Mouse (Mus musculus): ENCODE measurements around the gene Clcn5.

The Clcn5 gene

DNA sequence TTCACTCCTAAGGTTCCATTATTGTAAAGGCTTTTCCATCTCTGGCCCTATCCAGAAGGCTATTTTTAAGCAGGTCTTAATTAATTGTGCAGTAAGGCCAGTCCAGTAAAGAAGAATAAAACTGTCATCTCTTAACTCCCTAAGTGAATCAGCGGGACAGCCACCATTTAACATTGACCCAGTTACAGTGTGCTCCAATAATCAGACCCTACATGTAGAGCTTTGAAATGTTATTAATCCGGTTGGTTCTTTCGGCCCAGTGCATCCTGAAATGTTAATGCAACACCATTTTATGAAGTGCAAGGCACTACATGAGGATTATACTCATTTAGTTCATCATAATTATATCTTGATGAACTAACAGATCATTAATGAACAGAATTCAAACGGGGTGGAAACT, 128.3 kb downstream of the Clcn5 start:
- in situ Hi-C loops (cut with MboI, MseI) = no loop called here

DNA sequence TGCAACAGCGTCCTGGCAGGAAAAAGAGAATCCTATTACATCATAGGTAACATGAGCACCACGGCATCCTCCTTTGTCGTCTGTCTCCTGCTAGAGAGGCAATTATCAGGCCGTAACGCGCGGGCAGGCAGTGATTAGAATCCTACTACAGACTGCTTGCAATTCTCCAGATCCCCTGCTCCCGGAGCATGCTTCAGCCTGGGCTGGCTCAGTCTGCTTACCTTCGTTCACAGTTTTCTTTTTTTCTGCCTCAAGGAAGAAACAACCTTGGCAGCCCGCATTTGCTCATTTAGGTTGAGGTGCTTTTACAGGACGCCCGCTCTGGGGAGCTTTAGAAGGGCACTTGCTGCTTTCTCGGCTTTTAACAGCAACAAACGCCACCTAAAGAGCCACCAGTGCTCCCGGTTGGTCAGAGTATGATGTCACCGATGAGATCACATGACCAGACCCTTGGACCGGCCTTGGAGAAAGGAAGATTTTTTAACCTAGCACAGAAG, 130.8 kb downstream of the Clcn5 start:
- in situ Hi-C loops (cut with MboI, MseI) = no loop called here

DNA sequence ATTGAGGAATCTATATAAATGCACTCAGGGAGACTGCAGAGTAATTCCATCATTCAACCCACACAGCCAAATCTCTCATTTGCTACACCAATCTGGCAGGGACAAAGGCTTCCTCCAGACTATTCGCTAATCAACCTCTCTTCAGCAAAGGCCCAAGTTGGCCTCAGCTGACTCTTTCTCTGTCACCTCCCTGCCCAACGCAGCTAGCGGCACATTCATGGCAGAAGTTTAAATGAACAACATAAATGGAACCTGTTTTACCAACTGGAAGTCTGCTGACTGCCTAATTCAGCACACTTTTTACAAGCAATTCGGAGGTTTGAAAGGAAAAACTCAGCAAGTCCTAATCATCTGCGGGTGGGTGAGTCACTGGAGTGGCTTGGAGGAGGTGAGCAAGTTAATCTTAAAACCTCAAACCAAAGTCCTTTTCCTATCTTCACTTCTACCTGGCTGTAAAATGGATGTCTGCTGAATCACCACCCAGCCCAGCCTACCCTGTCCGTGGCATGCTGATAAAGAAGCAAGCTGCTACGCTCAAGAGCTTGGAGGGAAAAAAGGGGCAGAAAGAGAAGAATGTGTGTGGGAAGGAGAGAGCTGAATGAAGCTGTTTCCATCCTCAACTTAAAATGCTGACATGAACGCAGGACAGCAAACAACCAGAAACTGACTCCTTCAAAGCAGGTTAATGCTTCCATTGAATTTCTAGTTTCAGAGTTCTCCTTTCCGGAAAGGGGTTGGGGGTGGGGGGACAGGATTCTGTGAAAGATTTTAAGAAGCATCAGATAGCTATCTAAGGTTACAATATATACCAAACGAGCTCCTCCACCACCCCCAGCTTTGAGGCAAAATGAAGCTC, 131.5 kb downstream of the Clcn5 start:
- in situ Hi-C loops (cut with MboI, MseI) = no loop called here

DNA sequence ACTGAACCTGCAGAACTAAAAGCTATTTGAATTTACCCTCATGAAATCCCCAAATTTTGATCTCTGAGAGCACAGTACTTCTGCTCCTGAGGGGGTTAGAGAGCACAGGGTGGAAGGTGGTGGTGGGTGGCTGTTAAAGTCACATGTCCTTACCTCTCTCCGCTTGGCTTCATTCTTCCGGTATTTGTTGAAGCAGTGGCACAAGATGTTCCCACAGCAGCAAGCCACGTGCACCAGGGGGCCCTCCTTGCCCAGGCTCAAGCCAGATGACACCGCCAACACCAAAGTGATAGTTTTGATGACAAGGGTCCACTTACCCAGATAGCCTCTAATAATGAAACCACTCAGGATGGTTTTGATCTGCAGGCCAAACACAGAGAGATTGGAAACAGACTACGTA, 149.0 kb downstream of the Clcn5 start:
- in situ Hi-C loops (cut with MboI, MseI) = no loop called here

DNA sequence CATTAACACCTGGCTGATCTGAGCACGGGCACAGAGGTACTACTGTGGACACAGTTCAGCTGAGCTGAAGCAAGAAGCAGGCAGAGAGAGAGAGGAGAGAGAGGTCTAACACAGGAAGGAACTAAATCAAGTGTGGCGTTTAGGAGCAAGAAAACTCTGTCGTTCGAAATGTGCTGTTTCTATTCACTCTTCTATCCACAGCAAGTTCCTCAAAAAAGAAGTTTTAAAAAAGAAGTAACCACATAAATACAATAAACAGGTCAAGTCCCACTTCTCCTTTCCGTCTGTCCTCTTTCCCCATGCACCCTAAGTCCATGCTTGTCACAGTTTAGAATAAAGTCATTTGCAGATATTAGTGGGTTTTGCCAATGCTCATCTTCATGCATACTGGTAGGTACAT, 150.4 kb downstream of the Clcn5 start:
- in situ Hi-C loops (cut with MboI, MseI) = no loop called here

DNA sequence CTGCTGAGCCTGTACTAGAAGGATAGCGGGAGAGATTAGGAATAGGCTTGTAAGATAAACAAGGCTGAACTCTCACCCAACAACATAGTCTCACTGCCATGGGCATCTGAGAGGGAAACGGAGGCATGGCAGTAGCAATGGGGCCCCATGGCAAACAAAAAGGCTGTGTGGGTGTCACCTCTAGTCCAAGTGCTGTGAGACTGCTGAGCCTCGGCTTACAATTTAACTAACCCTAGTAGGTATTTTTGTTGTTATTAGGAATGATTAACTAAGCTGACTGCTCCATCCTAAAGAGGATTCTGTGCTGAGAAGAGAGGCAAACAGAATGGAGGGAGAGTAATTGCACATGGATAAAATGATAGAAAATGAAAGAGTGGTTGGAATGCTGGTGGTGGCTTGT, 161.2 kb downstream of the Clcn5 start:
- in situ Hi-C loops (cut with MboI, MseI) = no loop called here

DNA sequence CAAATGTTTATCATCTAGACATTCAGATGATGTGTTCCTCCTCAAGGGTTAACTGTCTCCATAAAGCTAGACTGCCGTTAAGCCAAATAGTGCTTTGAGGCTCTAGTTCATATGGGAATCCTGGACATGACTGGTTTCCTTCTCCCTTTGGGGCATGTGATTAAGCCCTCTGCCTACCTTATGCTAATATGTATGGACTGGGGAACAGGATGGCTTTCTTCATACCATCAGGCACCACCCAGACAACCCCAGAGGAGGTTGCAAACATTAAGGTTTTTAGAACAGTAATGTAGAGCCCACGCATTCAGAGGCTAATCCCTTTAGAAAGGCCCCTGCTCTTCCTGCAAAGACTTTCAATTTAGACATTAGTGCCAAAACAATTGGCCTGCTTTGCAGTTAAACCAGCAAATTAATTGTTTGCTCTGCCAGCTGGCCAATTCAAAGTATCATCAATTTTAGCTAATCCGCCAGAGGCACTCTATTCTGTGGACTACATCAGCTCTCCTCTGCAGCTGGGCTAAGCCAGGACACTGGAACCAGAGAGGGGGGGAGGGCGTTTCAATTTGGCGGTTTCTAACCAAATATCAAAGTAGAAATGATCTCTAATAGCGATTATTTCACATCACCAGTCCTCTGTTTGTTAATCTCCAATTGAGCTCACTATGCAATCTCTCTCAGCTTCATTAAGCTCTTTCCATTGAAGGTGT, 163.0 kb downstream of the Clcn5 start:
- in situ Hi-C loops (cut with MboI, MseI) = no loop called here

DNA sequence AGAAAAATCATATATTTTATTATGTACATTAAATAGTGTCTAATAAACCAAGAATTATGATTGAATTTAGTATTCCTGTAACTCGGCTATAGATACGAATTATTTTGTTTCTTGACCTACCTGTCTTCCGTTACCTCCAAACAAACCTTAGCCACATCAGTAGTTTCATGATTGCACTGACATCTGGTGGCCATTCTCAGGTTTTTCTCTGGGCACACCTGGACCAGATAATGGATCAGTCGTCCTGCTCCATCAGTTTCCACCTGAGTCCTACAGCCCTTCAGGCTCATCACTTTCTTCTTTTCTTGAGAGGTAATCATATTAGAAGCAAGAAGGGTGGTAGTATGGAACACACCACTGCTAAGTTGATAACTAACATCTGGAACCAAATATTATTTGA, 169.0 kb downstream of the Clcn5 start:
- in situ Hi-C loops (cut with MboI, MseI) = no loop called here

DNA sequence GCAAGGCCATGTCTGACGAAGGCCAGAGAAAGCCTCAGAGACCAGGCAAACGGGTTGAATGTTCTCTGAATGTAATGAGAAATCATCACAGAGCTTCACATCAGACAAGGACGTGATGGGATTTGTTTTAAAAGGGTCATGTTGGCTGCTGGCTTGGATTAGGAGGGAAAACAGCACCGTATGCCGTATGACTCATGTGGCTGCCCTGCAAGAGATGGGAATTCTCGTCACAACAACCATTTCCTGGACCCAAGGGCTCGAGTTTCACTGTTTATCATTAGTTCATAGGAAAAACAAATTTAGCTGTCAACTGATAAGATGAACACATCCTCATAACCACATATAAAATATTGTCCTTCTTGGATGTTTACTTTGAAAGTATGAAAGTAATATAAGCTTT, 173.0 kb downstream of the Clcn5 start:
- in situ Hi-C loops (cut with MboI, MseI) = no loop called here

DNA sequence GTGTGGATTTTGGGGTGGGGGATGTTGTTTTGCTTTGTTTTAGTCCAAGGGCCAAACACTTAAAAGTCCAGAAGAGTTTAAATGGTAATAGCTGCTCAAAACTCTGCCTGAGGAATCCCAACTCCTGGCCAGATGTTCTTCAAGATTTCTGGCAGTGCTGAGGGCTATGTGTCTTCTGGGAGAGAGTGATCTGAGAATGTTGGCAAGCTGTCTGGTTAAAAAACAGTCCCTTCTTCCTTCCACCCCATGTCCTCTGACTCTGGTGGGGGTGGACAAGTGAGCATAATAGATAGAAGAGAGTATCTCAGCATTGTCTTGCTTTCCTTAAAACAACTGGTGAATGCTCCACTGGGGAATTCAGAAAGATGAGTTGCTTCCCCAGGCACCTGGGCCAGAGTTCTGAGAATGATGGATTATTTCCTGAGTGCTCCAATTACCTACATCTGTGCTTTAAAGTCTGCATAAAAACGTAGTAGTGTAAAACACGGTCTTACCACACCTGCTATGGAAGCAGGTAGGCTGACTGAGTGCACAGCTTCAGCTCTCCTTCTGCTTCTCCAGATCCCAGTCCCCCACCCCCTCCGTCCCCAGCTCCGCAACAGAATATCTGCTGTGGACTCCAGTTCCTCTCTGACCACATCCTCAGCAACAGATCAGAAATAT, 197.4 kb downstream of the Clcn5 start:
- in situ Hi-C loops (cut with MboI, MseI) = no loop called here

DNA sequence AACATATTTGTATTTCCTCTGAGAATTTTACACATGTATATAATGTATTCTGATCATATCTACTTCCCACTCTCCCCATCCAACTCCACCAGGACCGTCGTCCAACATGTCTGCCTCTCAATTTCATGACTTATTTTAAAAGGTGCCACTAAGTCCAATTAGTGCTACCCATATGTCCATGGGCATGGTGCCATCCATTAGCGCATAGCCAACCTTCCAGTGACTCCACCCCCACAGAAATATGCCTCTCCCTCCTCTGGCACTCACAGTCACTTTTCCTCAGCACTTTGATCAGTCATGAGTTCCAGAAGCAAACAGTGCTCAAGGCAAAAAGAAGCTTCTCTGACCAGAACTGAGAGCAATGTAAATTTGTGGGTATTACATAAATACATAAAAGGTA, 204.3 kb downstream of the Clcn5 start:
- in situ Hi-C loops (cut with MboI, MseI) = no loop called here

Data from T-helper 2 cell (primary cell).